Mouse (Mus musculus) limb, embryonic 10.5 days (tissue): ENCODE data around the gene P4ha3. TPM values are rescaled to one million over a fixed set of nuclear protein-coding genes. Genes with fewer than 3 reads are reported as not detected.

Source experiments
- DNase-seq: peaks from one replicate; pipeline ENCODE4 v3.0.0-alpha.2; 2017; ENCODE audit warnings: low spot score
- H3K27ac ChIP-seq: fragments of 300-500 bp; sonication (generic); 2 replicates; pipeline ENCODE4 v1.5.1; 2016; ENCODE audit warnings: mild to moderate bottlenecking
- H3K27me3 ChIP-seq: fragments of 300-500 bp; sonication (generic); 2 replicates; pipeline ENCODE4 v1.6.1; 2016; ENCODE audit warnings: low read depth, mild to moderate bottlenecking; ENCODE audit not compliant: poor library complexity, severe bottlenecking
- H3K36me3 ChIP-seq: fragments of 300-500 bp; sonication (generic); 2 replicates; pipeline ENCODE4 v1.6.1; 2016; ENCODE audit warnings: mild to moderate bottlenecking, moderate library complexity
- H3K4me1 ChIP-seq: fragments of 300-500 bp; sonication (generic); 2 replicates; pipeline ENCODE4 v1.6.1; 2016
- H3K4me3 ChIP-seq: fragments of 300-500 bp; sonication (generic); 2 replicates; pipeline ENCODE4 v1.5.1; 2016; ENCODE audit warnings: mild to moderate bottlenecking, moderate library complexity
- H3K9me3 ChIP-seq: fragments of 300-500 bp; sonication (generic); replicated peaks from 2 replicates; pipeline ENCODE4 v1.6.1; 2016; ENCODE audit warnings: mild to moderate bottlenecking
- WGBS: fragments of 180-500 bp; shearing (Covaris S2); methylation state at CpG from one replicate; pipeline ENCODE4 v1.1.7; 2016; 5-methylcytosine and 5-hydroxymethylcytosine counted together
- polyA plus RNA-seq: library from polyadenylated mRNA; unstranded; fragments of >200 nt; fragmentation: Nextera tagmentation; extraction: Ambion mirVana; gene quantifications from 2 replicates; pipeline ENCODE4 v1.2.1, GENCODE M21; 2016

Gene P4ha3
- polyA plus RNA-seq, 1 experiment from 2014 or later: 2.4 TPM

DNA sequence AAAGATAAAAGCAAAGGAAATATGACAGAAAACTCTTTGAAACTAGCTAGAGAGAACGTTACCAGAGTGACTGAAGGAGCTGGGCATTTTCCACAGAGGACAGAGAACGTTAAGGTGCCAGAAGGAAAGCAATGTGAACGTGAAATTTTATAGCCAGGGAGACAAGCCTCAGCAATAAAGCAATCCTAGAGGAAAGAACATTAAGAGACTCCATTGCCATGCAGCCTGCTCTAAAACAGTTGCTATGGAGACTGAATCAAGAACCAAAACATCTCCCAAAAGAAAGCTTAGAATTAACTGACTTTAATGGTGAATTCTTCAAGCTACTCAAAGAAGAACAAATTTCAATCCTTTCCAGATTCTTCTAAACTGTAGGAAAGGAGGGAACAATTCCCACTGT is 2.0 kb upstream of the P4ha3 start:
- no peak for DNase-seq
- Histone ChIP-seq H3K4me1 (peaks cover 24% of the 10 kb centered on the region), H3K36me3 (no peaks in the 10 kb centered on the region), H3K9me3 (no peaks in the 10 kb centered on the region), H3K27me3 (peaks cover 49% of the 10 kb centered on the region), H3K27ac (no peak overlapping the region), H3K4me3 (no peak overlapping the region)
- 37% methylated on average over 3 of the region's 3 CpGs for WGBS

DNA sequence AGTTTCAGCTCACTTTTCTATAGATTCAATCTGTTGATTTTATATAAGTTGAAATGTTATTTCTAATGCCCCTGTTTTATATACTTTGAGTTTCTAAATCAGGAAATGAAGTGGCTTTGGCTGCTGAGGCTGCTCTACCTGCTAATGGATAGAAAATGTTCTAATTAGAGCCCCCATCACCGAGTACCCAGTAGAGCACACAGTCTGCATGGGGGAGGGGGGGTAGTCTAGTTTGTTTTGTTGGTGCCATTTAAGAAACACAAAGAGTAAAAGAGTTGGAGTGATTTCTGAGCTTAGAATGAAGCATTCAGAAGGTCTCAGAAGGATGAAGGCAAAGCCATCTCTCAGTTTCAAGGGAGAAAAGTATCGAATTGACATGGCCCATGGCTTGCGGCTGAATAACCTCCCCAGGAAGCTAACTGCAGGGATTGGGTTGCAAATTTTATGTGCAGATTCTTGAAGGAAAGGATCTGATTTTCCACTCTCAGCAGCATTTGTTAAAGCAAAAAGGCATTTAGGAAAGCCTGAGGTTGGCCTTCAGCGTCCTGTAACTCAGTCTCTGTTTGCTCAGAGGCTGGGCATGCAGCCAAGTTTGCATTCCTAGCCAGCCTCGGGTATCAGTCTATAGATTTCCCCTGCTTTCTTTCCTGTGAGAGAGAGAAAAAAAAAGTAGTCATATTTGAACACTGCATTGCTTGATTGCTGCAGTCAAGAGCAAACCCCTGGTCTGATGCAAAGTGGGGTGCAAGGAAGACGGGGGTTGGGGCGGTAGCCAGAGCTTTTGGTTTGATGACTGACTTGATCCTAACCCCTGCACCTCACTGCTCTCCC is 2.6 kb downstream of the P4ha3 start:
- peak; percentile 63 for DNase-seq
- Histone ChIP-seq H3K9me3 (no peaks in the 10 kb centered on the region), H3K36me3 (no peaks in the 10 kb centered on the region), H3K4me3 (peak overlapping the region; percentile 26), H3K4me1 (peaks cover 37% of the 10 kb centered on the region), H3K27me3 (peaks cover 54% of the 10 kb centered on the region), H3K27ac (peak overlapping the region; percentile 88)
- WGBS: 49% methylated on average over 7 of the region's 7 CpGs

DNA sequence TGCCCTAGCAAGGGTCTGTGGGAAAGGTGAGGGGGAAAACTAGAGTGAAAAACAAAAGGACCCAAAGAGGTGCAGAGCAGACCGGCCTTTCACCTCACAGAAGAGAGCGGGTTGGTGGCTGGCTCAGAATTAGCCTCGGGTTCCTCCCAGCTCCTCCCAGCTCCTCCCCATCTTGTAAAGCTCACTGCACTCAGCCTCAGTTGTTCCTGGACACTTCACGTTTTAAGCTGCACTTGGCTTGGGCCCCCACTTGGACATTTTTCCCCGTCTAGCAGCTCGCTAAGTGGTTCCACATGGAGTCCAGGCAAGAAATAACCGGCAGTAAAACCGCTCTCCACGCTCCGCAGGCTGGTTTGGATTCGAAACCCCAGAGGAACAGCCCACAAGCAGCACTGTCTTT is 3.3 kb downstream of the P4ha3 start:
- Histone ChIP-seq H3K27ac (peak overlapping the region; percentile 88), H3K4me3 (peak overlapping the region; percentile 26), H3K27me3 (peaks cover 48% of the 10 kb centered on the region), H3K9me3 (no peaks in the 10 kb centered on the region), H3K36me3 (no peaks in the 10 kb centered on the region), H3K4me1 (peaks cover 37% of the 10 kb centered on the region)
- DNase-seq: peak; percentile 78
- WGBS: 19% methylated on average over 11 of the region's 11 CpGs

DNA sequence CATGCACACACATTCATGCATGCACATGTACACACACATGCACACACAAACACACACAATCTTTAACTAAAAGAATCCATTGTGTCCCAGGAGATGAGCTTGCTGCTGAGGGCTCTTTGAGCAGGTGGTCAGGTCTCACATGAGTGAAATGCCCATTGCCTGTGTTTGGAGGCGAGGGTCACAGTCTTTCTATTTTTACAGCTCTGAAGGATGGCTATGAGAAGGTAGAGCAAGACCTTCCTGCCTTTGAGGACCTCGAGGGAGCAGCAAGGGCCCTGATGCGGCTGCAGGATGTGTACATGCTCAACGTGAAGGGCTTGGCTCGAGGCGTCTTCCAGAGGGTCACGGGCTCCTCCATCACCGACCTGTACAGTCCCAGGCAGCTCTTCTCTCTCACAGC is 8.2 kb downstream of the P4ha3 start:
- Histone ChIP-seq H3K9me3 (no peaks in the 10 kb centered on the region), H3K27me3 (peaks cover 9% of the 10 kb centered on the region), H3K27ac (no peak overlapping the region), H3K36me3 (no peaks in the 10 kb centered on the region), H3K4me1 (peaks cover 11% of the 10 kb centered on the region), H3K4me3 (no peak overlapping the region)
- WGBS: 86% methylated on average over 8 of the region's 8 CpGs
- peak; percentile 27 for DNase-seq

DNA sequence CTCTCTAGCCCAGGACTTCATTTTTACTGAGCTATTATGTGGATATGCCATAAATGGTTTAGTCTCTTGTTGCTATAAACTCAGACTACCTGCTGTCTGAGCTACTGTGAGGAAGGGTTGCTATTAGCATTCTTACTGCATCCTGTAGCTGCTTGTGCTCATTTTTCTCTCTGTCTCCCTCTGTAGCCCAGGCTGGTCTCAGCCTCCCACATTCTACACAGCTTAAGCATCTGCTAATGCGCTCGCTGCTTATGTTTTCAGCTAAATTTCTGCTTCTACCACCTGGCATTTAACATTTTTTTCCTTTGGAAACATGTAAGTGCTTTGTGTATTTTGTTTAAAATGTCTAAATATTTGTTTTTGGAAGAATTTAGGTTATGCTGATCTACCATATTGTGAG is 10.4 kb downstream of the P4ha3 start:
- 93% methylated on average over 2 of the region's 2 CpGs for WGBS
- no peaks in the 10 kb centered on the region for H3K27me3 ChIP-seq
- H3K4me3 ChIP-seq: no peak overlapping the region
- H3K36me3 ChIP-seq: no peaks in the 10 kb centered on the region
- peaks cover 10% of the 10 kb centered on the region for H3K4me1 ChIP-seq
- DNase-seq: no peak
- H3K9me3 ChIP-seq: no peaks in the 10 kb centered on the region
- no peak overlapping the region for H3K27ac ChIP-seq

DNA sequence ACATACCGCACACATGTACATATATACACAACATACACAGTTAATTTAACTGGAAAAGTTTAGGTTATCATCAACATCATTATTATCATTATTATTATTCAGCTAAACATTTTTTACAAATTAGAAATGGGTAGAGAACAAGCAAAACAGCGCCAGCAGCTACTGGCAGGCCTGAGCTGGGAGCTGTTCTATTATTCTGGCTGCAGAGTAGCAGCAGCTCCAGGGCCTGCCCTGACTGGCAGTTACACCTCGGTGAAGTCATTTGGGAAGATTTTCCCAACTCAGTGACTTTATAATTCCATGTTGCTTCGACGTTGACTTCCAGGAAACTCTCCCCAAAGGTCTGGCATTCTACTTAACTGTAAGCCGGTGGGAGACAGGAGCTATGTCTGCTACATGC is 11.4 kb downstream of the P4ha3 start:
- Histone ChIP-seq H3K9me3 (no peaks in the 10 kb centered on the region), H3K27ac (no peak overlapping the region), H3K27me3 (no peaks in the 10 kb centered on the region), H3K4me1 (peaks cover 13% of the 10 kb centered on the region), H3K36me3 (no peaks in the 10 kb centered on the region), H3K4me3 (no peak overlapping the region)
- no peak for DNase-seq
- 85% methylated on average over 6 of the region's 6 CpGs for WGBS

DNA sequence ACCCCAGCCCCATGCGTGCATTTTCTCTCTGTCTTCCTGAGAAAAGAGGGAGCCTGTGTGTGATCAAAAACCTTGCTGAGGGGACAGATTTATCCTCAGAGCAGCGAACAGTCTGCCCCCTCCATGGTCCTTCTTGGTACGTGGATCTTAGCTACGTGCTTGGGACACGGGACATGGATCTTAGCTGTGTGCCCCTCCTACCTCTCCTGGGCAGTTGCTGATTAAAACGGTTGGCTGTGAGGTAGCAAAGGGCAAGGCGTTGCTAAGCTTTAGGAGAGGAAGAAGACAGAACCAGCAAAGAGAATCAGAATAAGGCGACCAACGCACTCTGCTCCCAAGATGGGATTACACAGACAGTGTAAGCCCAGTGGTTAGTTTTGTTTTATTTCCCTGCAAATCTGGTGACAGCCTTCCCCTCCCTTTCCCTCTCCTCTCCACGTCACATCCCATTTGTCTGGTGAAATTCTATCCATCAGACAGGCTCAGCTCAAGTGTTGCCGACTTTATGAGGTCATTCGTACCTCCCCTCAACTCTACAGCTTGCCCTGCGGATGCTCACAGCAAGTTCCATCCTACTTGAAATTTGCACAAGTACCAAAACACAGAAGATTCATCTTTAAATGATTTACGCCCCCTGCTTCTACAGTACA is 13.7 kb downstream of the P4ha3 start:
- Histone ChIP-seq H3K27me3 (no peaks in the 10 kb centered on the region), H3K4me1 (peaks cover 13% of the 10 kb centered on the region), H3K36me3 (no peaks in the 10 kb centered on the region), H3K27ac (peak overlapping the region; percentile 23; the same call in 1 of the 2 replicates), H3K4me3 (no peak overlapping the region), H3K9me3 (no peaks in the 10 kb centered on the region)
- no peak for DNase-seq
- WGBS: 60% methylated on average over 14 of the region's 14 CpGs

DNA sequence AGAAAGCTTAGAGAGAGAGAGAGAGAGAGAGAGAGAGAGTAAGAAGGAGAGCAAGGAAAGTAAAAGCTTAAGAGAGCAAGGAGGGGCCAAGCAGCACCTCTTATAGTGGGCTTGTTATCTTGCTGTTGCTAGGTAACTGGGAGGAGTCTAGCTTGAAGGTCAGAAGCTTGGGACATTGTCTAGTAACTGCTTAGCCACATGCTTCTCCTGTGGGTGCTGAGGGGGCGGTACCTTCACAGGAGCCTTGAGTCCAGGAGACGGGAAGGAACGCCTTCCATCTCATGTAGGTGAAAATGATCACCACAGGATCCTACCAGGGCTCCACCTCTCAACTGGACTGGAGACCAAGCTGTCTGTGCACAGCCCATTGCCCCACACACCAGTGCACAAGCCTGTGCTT is 16.1 kb downstream of the P4ha3 start:
- WGBS: 82% methylated on average over 3 of the region's 3 CpGs
- H3K27me3 ChIP-seq: no peaks in the 10 kb centered on the region
- no peak overlapping the region for H3K4me3 ChIP-seq
- no peaks in the 10 kb centered on the region for H3K9me3 ChIP-seq
- no peaks in the 10 kb centered on the region for H3K36me3 ChIP-seq
- peaks cover 13% of the 10 kb centered on the region for H3K4me1 ChIP-seq
- DNase-seq: no peak
- H3K27ac ChIP-seq: no peak overlapping the region

DNA sequence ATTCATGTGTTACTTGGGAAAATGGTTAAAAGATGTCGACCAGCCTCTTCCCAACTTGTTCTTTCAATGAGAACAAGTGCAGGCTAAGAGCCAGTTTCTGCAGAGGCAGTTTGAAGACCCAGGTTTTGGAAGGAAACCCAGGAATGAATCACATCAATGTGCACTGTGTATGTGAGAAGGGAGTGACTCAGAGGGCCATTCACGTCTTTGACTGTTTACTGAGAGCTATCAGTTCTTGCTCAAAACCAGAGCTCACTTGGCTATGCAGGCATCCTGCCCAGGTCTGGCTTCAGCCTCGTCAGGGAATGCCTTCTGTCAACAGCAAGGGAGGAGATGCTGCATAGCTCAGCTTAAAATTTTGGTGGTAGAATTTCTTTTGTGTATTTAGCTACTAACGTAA is 17.0 kb downstream of the P4ha3 start:
- Histone ChIP-seq H3K4me1 (peaks cover 13% of the 10 kb centered on the region), H3K27ac (no peak overlapping the region), H3K36me3 (no peaks in the 10 kb centered on the region), H3K27me3 (no peaks in the 10 kb centered on the region), H3K9me3 (no peaks in the 10 kb centered on the region), H3K4me3 (no peak overlapping the region)
- WGBS: 71% methylated on average over 4 of the region's 4 CpGs
- DNase-seq: no peak

DNA sequence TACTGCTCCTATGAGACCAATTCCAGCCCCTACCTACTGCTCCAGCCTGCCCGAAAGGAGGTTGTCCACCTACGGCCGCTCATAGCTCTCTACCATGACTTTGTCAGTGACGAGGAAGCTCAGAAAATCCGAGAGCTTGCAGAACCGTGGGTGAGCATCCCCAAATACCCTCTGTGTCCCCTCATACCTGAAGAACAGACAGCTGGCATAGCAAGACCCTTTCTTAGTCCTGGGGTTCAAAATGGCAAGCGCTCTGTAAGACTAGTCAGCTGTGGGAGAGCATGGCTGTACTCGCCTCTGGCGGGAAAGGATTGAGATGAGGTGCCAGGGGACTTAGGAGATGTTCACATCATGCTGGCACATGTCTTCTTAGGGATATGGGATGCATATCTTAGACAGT is 20.6 kb downstream of the P4ha3 start:
- no peak overlapping the region for H3K27ac ChIP-seq
- WGBS: 89% methylated on average over 9 of the region's 9 CpGs
- DNase-seq: no peak

DNA sequence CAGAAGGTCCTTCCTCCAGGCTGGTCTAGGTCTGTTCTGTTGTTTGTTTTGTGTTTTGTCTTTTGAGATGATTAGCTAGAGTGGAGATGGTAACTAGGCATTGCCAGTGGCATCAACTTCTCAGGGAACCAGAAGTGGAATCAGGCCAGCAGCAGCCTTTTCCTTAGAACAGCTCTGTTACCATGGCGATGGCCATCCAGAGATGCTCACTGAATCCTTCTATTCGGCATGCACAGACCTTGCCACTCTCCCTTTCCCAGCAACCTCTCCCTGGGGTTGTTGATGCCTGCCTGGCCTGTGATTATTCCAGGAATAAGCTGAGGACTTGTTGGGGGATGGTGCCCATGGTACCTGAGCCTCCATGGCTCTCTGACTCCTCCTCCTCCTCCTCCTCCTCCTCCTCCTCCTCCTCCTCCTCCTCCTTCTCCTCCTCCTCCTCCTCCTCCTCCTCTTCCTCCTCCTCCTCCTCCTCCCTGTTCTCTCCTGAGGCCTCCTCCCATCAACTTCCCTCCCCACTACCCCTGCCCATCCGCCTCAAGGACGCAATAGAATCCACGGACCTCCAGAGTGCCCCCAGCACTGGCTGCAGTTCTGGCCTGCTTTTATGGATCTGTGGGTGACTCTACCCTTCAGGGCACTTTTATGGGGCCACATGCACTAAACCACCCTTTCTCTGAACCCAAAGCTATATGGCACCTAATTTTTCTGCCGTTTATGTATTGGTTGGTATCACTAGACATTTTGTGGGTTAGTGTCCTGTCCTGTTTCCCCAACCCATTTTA is 22.7 kb downstream of the P4ha3 start:
- Histone ChIP-seq H3K4me1 (peaks cover 8% of the 10 kb centered on the region), H3K27ac (no peak overlapping the region), H3K4me3 (no peak overlapping the region), H3K27me3 (no peaks in the 10 kb centered on the region), H3K9me3 (no peaks in the 10 kb centered on the region), H3K36me3 (no peaks in the 10 kb centered on the region)
- WGBS: 79% methylated on average over 5 of the region's 6 CpGs
- DNase-seq: no peak

More for the DNA sequence above, 20.6 kb downstream of the P4ha3 start:
- no peaks in the 10 kb centered on the region for H3K9me3 ChIP-seq
- no peaks in the 10 kb centered on the region for H3K36me3 ChIP-seq
- H3K27me3 ChIP-seq: no peaks in the 10 kb centered on the region
- H3K4me1 ChIP-seq: peaks cover 9% of the 10 kb centered on the region
- no peak overlapping the region for H3K4me3 ChIP-seq

DNA sequence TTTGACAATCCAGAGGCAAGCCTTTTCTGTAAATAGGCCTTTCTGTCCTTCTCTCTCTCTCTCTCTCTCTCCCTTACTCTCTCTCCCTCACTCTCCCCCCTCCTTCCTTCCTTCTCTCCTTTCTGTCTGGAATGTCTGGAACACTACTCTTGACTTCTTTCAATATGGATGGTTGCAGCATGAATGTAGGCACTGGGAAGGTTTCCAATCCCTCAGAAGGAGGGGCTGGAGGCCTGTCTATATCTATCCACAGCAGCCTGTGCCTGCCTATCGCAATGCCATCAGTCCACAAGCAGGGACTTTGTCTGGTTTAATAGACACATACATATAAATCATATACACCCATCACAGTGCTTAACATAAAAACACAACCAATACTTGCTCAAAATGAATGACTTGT is 23.9 kb downstream of the P4ha3 start:
- no peaks in the 10 kb centered on the region for H3K27me3 ChIP-seq
- WGBS: 83% methylated on average over 1 of the region's 1 CpGs
- DNase-seq: no peak
- no peak overlapping the region for H3K4me3 ChIP-seq
- no peaks in the 10 kb centered on the region for H3K9me3 ChIP-seq
- H3K4me1 ChIP-seq: peaks cover 8% of the 10 kb centered on the region
- no peak overlapping the region for H3K27ac ChIP-seq
- no peaks in the 10 kb centered on the region for H3K36me3 ChIP-seq

DNA sequence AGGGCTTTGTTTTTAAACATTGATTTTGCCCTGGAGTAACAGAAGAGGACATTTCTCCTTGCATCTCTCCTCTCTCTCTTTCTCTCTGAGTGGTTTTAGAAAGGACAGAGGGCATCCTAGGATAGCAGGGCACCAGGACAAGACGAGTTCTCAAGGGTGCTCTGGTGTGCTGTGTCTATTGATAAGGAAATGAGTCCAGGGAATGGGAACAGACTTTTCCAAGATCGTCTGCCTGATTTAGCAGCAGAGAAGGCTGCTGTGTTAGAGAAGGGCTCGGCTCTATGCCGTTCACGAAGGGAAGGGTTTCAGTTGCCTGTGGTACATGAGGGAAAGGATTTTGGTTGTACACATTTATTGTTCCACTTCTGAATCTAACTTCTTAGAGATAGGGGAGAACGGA is 24.4 kb downstream of the P4ha3 start:
- H3K36me3 ChIP-seq: no peaks in the 10 kb centered on the region
- H3K27me3 ChIP-seq: no peaks in the 10 kb centered on the region
- H3K4me3 ChIP-seq: no peak overlapping the region
- 72% methylated on average over 6 of the region's 6 CpGs for WGBS
- no peak for DNase-seq
- peaks cover 8% of the 10 kb centered on the region for H3K4me1 ChIP-seq
- H3K27ac ChIP-seq: no peak overlapping the region
- H3K9me3 ChIP-seq: no peaks in the 10 kb centered on the region
